Mouse (Mus musculus) kidney, embryonic 15.5 days (tissue): ENCODE results near the gene Cntn5. TPM values are rescaled to one million over a fixed set of nuclear protein-coding genes. Genes with fewer than 3 reads are reported as not detected.

Experiments used
- ATAC-seq: fragments of 200-750 bp; cut with Nextera tagmentation; replicated peaks from 2 replicates; pipeline ENCODE4 v1.8.0; 2017; ENCODE audit warnings: moderate TSS enrichment; ENCODE audit not compliant: low FRiP score
- H3K27ac ChIP-seq: fragments of 300-500 bp; sonication (generic); 2 replicates; pipeline ENCODE4 v1.5.1; 2015; ENCODE audit warnings: mild to moderate bottlenecking, inconsistent platforms
- H3K27me3 ChIP-seq: fragments of 300-500 bp; sonication (generic); 2 replicates; pipeline ENCODE4 v1.6.1; 2015; ENCODE audit warnings: inconsistent platforms
- H3K36me3 ChIP-seq: fragments of 300-500 bp; sonication (generic); 2 replicates; pipeline ENCODE4 v1.6.1; 2015; ENCODE audit warnings: inconsistent platforms
- H3K4me1 ChIP-seq: fragments of 300-500 bp; sonication (generic); 2 replicates; pipeline ENCODE4 v1.6.1; 2015; ENCODE audit warnings: inconsistent platforms
- H3K4me2 ChIP-seq: fragments of 300-500 bp; sonication (generic); 2 replicates; pipeline ENCODE4 v1.6.1; 2015; ENCODE audit warnings: moderate library complexity, mild to moderate bottlenecking, inconsistent platforms
- H3K4me3 ChIP-seq: fragments of 300-500 bp; sonication (generic); replicated peaks from 2 replicates; pipeline ENCODE4 v1.5.1; 2015; ENCODE audit warnings: mild to moderate bottlenecking, inconsistent platforms
- H3K9ac ChIP-seq: fragments of 300-500 bp; sonication (generic); 2 replicates; pipeline ENCODE4 v1.6.1; 2015; ENCODE audit warnings: mild to moderate bottlenecking, inconsistent platforms
- H3K9me3 ChIP-seq: fragments of 300-500 bp; sonication (generic); replicated peaks from 2 replicates; pipeline ENCODE4 v1.6.1; 2016; ENCODE audit warnings: inconsistent platforms
- WGBS: fragments of 180-500 bp; shearing (Covaris S2); methylation state at CpG from one replicate; pipeline ENCODE4 v1.1.7; 2015; ENCODE audit warnings: mixed read lengths; 5-methylcytosine and 5-hydroxymethylcytosine counted together
- polyA plus RNA-seq: library from polyadenylated mRNA; unstranded; fragments of >200 nt; fragmentation: Nextera tagmentation; extraction: Ambion mirVana; gene quantifications from 2 replicates; pipeline ENCODE4 v1.2.1, GENCODE M21; 2015

Cntn5 gene
- polyA plus RNA-seq, 1 experiment from 2014 or later, result 0.09 TPM

- no peak overlapping the region for H3K4me2 ChIP-seq
- no peak overlapping the region for H3K4me3 ChIP-seq
- no peaks in the 10 kb centered on the region for H3K9me3 ChIP-seq
- no peak for ATAC-seq
- no peaks in the 10 kb centered on the region for H3K36me3 ChIP-seq
- no peaks in the 10 kb centered on the region for H3K4me1 ChIP-seq
- no peaks in the 10 kb centered on the region for H3K27me3 ChIP-seq
- no peak overlapping the region for H3K27ac ChIP-seq
- no peak overlapping the region for H3K9ac ChIP-seq
- WGBS, result 91% methylated on average over 4 of the region's 4 CpGs
Measured at GRCm38 (mm10) chr9:10722121-10722520, 182.5 kb downstream of the Cntn5 start.

- Histone ChIP-seq H3K9ac (no peak overlapping the region), H3K4me3 (no peak overlapping the region), H3K9me3 (no peaks in the 10 kb centered on the region), H3K4me2 (no peak overlapping the region), H3K4me1 (no peaks in the 10 kb centered on the region), H3K27ac (no peak overlapping the region), H3K27me3 (no peaks in the 10 kb centered on the region), H3K36me3 (no peaks in the 10 kb centered on the region)
- 47% methylated on average over 3 of the region's 3 CpGs for WGBS
- ATAC-seq, result no peak
Measured at GRCm38 (mm10) chr9:10718986-10719385, 185.6 kb downstream of the Cntn5 start.

- 3% methylated on average over 1 of the region's 1 CpGs for WGBS
- H3K27me3 ChIP-seq, result no peaks in the 10 kb centered on the region
- no peak overlapping the region for H3K4me3 ChIP-seq
- ATAC-seq, result no peak
- no peaks in the 10 kb centered on the region for H3K4me1 ChIP-seq
- H3K9me3 ChIP-seq, result no peaks in the 10 kb centered on the region
- no peak overlapping the region for H3K27ac ChIP-seq
- H3K36me3 ChIP-seq, result no peaks in the 10 kb centered on the region
- H3K4me2 ChIP-seq, result no peak overlapping the region
- no peak overlapping the region for H3K9ac ChIP-seq
Measured at GRCm38 (mm10) chr9:10713641-10714040, 190.9 kb downstream of the Cntn5 start.

- Histone ChIP-seq H3K4me3 (no peak overlapping the region), H3K9ac (no peak overlapping the region), H3K4me2 (no peak overlapping the region), H3K36me3 (no peaks in the 10 kb centered on the region), H3K27ac (no peak overlapping the region), H3K27me3 (no peaks in the 10 kb centered on the region), H3K4me1 (no peaks in the 10 kb centered on the region), H3K9me3 (no peaks in the 10 kb centered on the region)
- ATAC-seq, result no peak
Measured at GRCm38 (mm10) chr9:10681646-10682045, 222.9 kb downstream of the Cntn5 start.

GRCm38 (mm10) chr9:10681181-10681580, 223.4 kb downstream of the Cntn5 start:
- H3K4me3 ChIP-seq, result no peak overlapping the region
- no peak for ATAC-seq
- no peak overlapping the region for H3K4me2 ChIP-seq
- no peaks in the 10 kb centered on the region for H3K4me1 ChIP-seq
- no peak overlapping the region for H3K9ac ChIP-seq
- WGBS, result 82% methylated on average over 3 of the region's 3 CpGs
- no peaks in the 10 kb centered on the region for H3K36me3 ChIP-seq
- no peaks in the 10 kb centered on the region for H3K9me3 ChIP-seq
- H3K27me3 ChIP-seq, result no peaks in the 10 kb centered on the region
- no peak overlapping the region for H3K27ac ChIP-seq

GRCm38 (mm10) chr9:10668676-10669075, 235.9 kb downstream of the Cntn5 start:
- Histone ChIP-seq H3K27me3 (no peaks in the 10 kb centered on the region), H3K27ac (no peak overlapping the region), H3K4me2 (no peak overlapping the region), H3K9ac (no peak overlapping the region), H3K9me3 (no peaks in the 10 kb centered on the region), H3K4me1 (no peaks in the 10 kb centered on the region), H3K4me3 (no peak overlapping the region), H3K36me3 (no peaks in the 10 kb centered on the region)
- 64% methylated on average over 3 of the region's 3 CpGs for WGBS
- ATAC-seq, result no peak

GRCm38 (mm10) chr9:10667438-10667837, 237.1 kb downstream of the Cntn5 start:
- Histone ChIP-seq H3K4me1 (no peaks in the 10 kb centered on the region), H3K9ac (no peak overlapping the region), H3K27ac (no peak overlapping the region), H3K4me2 (no peak overlapping the region), H3K4me3 (no peak overlapping the region), H3K9me3 (no peaks in the 10 kb centered on the region), H3K27me3 (no peaks in the 10 kb centered on the region), H3K36me3 (no peaks in the 10 kb centered on the region)
- 52% methylated on average over 4 of the region's 4 CpGs for WGBS
- no peak for ATAC-seq

- no peaks in the 10 kb centered on the region for H3K36me3 ChIP-seq
- H3K9ac ChIP-seq, result no peak overlapping the region
- no peaks in the 10 kb centered on the region for H3K9me3 ChIP-seq
- no peak overlapping the region for H3K4me3 ChIP-seq
- H3K27me3 ChIP-seq, result no peaks in the 10 kb centered on the region
- H3K4me1 ChIP-seq, result no peaks in the 10 kb centered on the region
- H3K27ac ChIP-seq, result no peak overlapping the region
- no peak overlapping the region for H3K4me2 ChIP-seq
- ATAC-seq, result no peak
Measured at GRCm38 (mm10) chr9:10665756-10666155, 238.8 kb downstream of the Cntn5 start.

GRCm38 (mm10) chr9:10663101-10663500, 241.5 kb downstream of the Cntn5 start:
- Histone ChIP-seq H3K4me1 (no peaks in the 10 kb centered on the region), H3K27ac (no peak overlapping the region), H3K9ac (no peak overlapping the region), H3K27me3 (no peaks in the 10 kb centered on the region), H3K36me3 (no peaks in the 10 kb centered on the region), H3K4me2 (no peak overlapping the region), H3K9me3 (no peaks in the 10 kb centered on the region), H3K4me3 (no peak overlapping the region)
- no peak for ATAC-seq
- WGBS, result 81% methylated on average over 2 of the region's 2 CpGs

GRCm38 (mm10) chr9:10659478-10659877, 245.1 kb downstream of the Cntn5 start:
- H3K4me1 ChIP-seq, result no peaks in the 10 kb centered on the region
- H3K27ac ChIP-seq, result no peak overlapping the region
- WGBS, result 66% methylated on average over 1 of the region's 1 CpGs
- no peak overlapping the region for H3K9ac ChIP-seq
- no peak for ATAC-seq
- H3K9me3 ChIP-seq, result no peaks in the 10 kb centered on the region
- no peaks in the 10 kb centered on the region for H3K36me3 ChIP-seq
- no peaks in the 10 kb centered on the region for H3K27me3 ChIP-seq
- no peak overlapping the region for H3K4me2 ChIP-seq
- no peak overlapping the region for H3K4me3 ChIP-seq

- WGBS, result 87% methylated on average over 1 of the region's 1 CpGs
- Histone ChIP-seq H3K36me3 (no peaks in the 10 kb centered on the region), H3K4me3 (no peak overlapping the region), H3K9me3 (no peaks in the 10 kb centered on the region), H3K4me2 (no peak overlapping the region), H3K4me1 (no peaks in the 10 kb centered on the region), H3K27me3 (no peaks in the 10 kb centered on the region), H3K27ac (no peak overlapping the region), H3K9ac (no peak overlapping the region)
- ATAC-seq, result no peak
Measured at GRCm38 (mm10) chr9:10658086-10658485, 246.5 kb downstream of the Cntn5 start.

GRCm38 (mm10) chr9:10657144-10657748, 247.3 kb downstream of the Cntn5 start:
- Histone ChIP-seq H3K27me3 (no peaks in the 10 kb centered on the region), H3K4me1 (no peaks in the 10 kb centered on the region), H3K4me3 (no peak overlapping the region), H3K36me3 (no peaks in the 10 kb centered on the region), H3K9me3 (no peaks in the 10 kb centered on the region), H3K4me2 (no peak overlapping the region), H3K27ac (no peak overlapping the region), H3K9ac (no peak overlapping the region)
- WGBS, result 41% methylated on average over 4 of the region's 4 CpGs
- ATAC-seq, result no peak

GRCm38 (mm10) chr9:10650632-10651031, 253.9 kb downstream of the Cntn5 start:
- Histone ChIP-seq H3K27ac (no peak overlapping the region), H3K36me3 (no peaks in the 10 kb centered on the region), H3K4me2 (no peak overlapping the region), H3K9me3 (no peaks in the 10 kb centered on the region), H3K4me1 (no peaks in the 10 kb centered on the region), H3K9ac (no peak overlapping the region), H3K4me3 (no peak overlapping the region), H3K27me3 (no peaks in the 10 kb centered on the region)
- ATAC-seq, result no peak
- WGBS, result 79% methylated on average over 1 of the region's 1 CpGs
